Mouse (Mus musculus) erythroblast, adult 5-6 weeks (primary cell): ENCODE data around the gene Agmat. TPM values are rescaled to one million over a fixed set of nuclear protein-coding genes. Genes with fewer than 3 reads are reported as not detected.

Source experiments
- ATAC-seq: replicated peaks from 2 replicates; pipeline ENCODE4 v1.8.0; 2016; ENCODE audit warnings: moderate number of reproducible peaks, mild to moderate bottlenecking, moderate TSS enrichment, inconsistent platforms; ENCODE audit not compliant: poor library complexity, low FRiP score, severe bottlenecking
- total RNA-seq, 2 experiments: library from RNA; stranded (forward) in 1 of 2; stranded (reverse) in 1 of 2; fragments of 150-400 nt in 1 of 2; fragments of 200-764, 138-1000 nt in 1 of 2; gene quantifications; 2 replicates each; pipeline versions ENCODE4 v1.2.3 to v1.2.4; 2015 to 2017; ENCODE audit warnings: low replicate concordance in 2 of 2

Gene Agmat
- 1.5 and 2.3 TPM in 2 replicates for total RNA-seq (2015; ENCODE audit: low replicate concordance)
- not detected in 2 replicates for total RNA-seq (2017; ENCODE audit: low replicate concordance)

GRCm38 (mm10) chr4:141746578-141747346, at the start of gene Agmat:
Gene Agmat, plus strand, starts transcription at chr4:141746672.
- no peak for ATAC-seq

GRCm38 (mm10) chr4:141704625-141705024, 41.8 kb upstream of the Agmat start:
- ATAC-seq, result no peak

- ATAC-seq, result no peak
Measured at GRCm38 (mm10) chr4:141705331-141705730, 41.1 kb upstream of the Agmat start.

DNA sequence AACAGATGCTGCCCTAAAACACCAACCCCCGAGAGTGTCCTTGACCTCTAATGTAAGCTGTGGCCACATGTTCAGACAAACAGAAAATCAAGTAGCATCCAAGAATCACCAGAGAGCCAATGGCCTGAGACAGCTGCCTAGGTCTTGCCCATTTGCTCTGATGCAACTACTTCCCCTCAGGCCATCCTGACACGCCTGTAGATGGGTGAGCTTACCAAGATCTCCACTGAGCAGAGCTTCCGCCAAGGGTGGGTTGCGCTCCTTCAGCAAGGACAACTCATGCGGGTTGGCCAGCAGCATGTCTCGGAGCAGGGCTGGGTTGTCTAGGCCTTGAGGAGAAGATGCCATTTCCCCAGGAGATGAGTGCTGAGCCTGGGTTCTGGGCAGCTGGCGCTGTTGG, 38.5 kb upstream of the Agmat start:
- peak; percentile 31; the same call in 1 of the 2 replicates for ATAC-seq

DNA sequence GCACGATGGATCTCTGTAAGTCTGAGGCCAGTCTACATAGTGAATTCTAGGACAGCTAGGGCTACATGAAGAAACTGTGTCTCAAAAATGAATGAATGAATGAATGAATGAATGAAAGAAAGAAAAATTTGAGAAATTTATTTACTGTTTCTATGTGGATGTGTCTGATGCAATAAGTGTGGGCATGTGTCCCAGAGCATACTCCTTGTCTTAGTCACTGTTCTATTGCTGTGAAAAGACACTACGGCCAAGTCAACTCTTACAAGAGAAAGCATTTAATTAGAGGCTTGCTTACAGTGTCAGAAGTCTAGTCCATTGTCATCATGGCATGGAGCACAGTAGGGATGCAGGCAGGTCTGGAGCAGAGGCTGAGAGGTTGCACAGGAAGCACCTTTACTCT, 37.5 kb upstream of the Agmat start:
- ATAC-seq, result no peak

DNA sequence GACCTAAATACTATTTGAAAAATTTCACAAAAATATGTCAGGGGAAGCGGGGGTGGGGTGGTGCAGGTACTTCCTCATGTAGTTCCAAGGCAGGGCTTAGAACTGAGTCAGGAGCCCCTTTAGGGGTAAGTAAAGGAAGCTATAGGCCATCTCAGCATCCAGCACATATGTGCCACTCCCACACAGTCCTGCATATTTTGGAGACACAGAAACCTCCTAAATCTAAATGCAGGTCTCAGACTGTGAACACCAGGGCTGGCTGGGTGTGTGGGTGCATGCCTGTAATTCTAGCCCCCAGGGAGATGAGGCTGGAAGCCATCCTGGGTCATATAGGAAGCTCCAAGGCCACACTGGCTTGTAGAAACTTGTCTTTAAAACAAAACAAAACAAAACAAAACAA, 35.2 kb upstream of the Agmat start:
- ATAC-seq, result no peak

GRCm38 (mm10) chr4:141713598-141714142, 32.8 kb upstream of the Agmat start:
- no peak for ATAC-seq

GRCm38 (mm10) chr4:141715027-141715426, 31.4 kb upstream of the Agmat start:
- ATAC-seq, result peak; percentile 35; the same call in 1 of the 2 replicates

GRCm38 (mm10) chr4:141717633-141718032, 28.8 kb upstream of the Agmat start:
- ATAC-seq, result no peak

DNA sequence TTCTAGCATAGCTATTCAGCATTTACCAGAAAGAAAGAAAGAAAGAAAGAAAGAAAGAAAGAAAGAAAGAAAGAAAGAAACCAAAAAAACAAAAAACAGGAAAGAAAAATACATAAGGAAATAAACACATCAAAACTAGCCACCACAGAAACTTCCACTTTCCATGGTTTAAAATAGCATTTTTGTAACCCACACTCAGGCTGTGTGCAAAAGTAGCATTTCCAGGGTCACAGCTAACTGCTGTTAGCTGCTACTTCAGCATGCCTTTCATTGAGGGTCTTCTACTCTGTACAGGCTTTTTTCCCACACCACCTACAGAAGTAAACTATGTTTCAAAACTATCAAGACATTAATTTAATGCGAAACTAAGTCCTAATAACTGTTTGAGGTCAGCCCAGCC, 27.2 kb upstream of the Agmat start:
- no peak for ATAC-seq

DNA sequence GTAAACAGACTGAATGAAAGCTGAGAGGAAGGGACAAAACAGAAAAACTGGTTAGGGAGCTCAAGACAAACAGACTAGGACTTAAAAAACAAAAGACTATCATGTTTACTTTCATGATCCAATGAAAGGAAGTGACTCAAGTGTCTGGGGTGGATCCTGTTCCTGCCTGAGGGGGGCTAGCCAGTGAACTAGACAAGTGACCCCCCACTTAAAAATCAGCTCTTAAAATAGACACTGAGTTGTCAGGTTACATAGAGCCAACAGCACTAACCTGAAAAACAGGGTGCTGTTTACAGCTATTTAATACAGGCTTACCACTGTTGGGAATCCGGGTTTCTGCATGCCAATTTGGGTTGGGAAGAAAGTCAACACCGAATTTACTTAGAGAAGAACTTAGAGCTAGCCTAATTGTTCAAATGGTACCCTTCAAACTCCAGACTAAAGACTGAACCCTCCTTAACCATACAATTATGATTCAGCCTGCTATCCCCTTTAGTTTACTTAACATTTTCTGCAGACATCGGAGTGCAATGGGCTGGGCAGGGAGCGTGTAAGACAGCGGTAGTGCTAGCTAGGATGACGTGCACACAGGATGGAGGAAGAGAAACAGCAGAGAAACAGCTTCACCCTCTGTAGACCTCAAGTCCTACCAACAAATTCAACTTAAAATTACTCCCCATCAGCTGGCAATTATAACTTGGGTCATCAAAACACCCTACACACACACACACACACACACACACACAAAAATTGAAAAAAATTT, 25.5 kb upstream of the Agmat start:
- peak; percentile 51; the same call in 1 of the 2 replicates for ATAC-seq

DNA sequence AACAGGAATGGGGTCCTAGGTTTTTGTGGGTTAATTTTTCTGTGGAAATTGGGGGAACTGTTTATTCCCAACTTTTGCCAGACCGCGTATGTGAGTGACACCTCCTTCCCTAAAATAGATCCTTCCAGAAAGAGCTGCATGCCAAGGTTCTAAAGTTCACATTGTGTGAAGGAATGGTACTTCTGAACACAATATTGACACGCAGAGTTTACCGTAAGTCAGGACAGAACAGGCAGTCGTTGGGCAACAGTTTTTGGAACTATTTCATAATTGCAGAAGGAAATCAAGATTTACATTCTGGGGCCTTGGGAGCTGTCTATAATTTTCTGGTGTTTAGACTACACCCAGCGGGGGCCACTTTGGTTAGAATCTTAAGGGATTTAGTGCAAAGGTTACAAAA, 24.5 kb upstream of the Agmat start:
- ATAC-seq, result no peak

DNA sequence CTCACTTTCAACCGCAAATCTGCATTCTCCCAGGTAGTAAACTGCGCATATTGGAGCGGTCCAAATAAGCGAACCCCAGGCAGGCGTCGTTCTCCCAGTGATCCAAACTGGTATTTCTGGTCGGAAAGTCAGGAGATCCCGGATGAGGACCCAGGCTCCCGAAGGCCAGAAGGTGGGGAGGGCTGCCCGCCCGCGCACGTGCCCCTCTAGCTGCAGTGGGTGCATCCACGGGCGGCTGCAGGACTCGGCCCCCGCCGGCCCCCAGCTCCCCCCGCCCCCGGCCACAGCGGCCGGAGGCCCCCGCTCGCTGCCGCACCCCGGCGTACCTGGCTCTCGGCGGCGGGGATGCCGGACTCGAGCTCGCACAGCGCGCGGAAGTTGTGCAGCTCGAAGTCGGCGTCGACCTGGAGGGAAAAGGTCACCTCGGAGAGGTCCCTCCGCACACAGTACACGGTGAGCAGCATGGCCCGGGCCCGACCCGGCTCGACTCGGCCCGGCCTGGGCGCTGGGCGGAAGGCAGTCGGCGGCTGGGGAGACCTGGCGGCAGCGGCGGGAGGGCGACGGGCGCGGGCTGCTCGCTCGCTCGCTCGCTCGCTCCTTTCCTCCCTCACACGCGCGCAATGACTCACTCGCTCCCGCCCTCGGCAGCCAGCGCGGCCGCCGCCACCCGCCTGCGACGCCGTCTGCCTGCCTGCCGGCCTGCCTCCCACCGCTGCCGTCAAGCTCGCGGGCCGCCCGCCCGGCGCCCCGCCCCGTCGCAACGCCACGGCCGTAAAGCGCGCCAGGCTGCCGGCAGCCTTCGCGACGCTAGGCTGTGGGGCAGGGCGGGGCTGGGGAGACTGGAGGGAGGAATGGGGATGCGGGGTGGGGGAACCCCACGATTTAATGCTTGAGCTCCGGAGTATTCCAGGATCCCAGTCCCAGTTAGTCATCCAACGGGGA, 23.5 kb upstream of the Agmat start, which contains the start of gene Ddi2:
TSS of gene Ddi2 (minus strand) at position 689 of the 942 bp plus-strand sequence.
- ATAC-seq, result peak; percentile 88

- peak; percentile 22; the same call in 1 of the 2 replicates for ATAC-seq
Measured at GRCm38 (mm10) chr4:141723673-141724068, 22.8 kb upstream of the Agmat start.

- no peak for ATAC-seq
Measured at GRCm38 (mm10) chr4:141724594-141724993, 21.9 kb upstream of the Agmat start.

DNA sequence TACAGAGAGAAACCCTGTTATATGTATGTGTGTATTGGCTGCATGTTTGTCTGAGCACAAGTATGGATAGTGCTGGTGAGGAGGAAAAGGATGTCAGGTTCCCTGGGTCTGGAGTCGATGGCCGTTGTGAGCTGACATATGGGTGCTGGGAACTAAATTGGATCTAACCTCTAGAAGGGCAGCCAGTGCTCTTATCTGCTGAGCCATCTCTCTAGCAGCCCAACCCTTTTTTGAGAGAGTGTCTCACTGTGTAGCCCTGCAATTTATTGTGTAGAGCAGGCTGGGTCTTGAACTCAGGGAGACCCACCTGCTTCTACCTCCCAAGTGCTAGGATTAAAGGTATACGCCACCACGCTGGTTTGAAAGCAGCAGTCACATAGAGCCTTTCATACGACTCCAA, 21.2 kb upstream of the Agmat start:
- no peak for ATAC-seq

DNA sequence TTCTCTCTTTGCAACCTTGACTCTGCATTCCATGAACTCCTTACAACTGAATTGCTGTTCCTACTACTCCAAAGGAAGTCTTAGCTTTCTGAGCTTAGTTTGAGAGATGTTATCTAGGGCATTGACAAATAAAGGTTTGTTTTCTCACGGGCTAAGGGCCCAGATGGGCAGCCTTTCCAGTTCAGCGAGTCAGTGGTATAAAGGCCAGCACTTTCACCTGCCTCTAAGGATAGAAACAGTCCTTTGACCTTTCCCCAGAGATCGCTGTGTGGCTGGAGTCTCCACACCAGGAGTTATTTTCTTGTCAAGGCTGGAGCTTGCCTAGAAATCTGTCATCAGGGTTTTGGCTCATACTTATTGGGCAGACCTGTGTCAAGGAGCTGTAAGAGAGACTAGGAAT, 20.7 kb upstream of the Agmat start:
- ATAC-seq, result no peak

DNA sequence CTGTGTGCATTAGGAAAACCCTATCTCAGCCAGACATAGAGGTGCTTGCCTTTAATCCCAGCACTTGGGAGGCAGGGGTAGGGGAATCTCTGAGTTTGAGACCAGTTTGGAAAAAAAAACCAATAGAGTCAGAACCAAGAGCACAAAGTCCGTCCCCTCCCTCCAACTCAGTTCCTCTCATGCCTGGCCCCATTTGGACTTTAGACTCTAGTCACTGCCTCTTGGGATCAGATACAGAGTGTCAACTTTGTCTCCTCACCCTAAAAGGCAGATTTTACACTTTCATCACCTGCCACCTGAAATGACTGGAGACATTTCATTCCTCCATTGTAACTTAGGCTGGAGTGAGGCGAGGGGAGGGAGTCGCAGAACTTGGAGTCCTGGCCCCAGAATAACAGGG, 17.2 kb upstream of the Agmat start:
- ATAC-seq, result no peak

- no peak for ATAC-seq
Measured at GRCm38 (mm10) chr4:141730401-141730800, 16.1 kb upstream of the Agmat start.

GRCm38 (mm10) chr4:141731766-141732165, 14.7 kb upstream of the Agmat start:
- ATAC-seq, result no peak
